Mouse (Mus musculus) thymus, adult 2 months (tissue): Measurements from ENCODE around the gene Pfkfb3.

Source experiments
- CTCF ChIP-seq: fragments of 200-500 bp; IDR thresholded peaks from 2 replicates; pipeline ENCODE4 v1.5.1; 2012; ENCODE audit warnings: mild to moderate bottlenecking, control low read depth, low read length, moderate library complexity, borderline replicate concordance; ENCODE audit not compliant: control insufficient read depth, poor library complexity, insufficient read depth; ENCODE audit errors: extremely low read depth
- POLR2A ChIP-seq: fragments of 200-500 bp; IDR thresholded peaks from 2 replicates; pipeline ENCODE4 v1.6.1; 2012; ENCODE audit warnings: mild to moderate bottlenecking, low read length, control low read depth, moderate library complexity; ENCODE audit not compliant: control insufficient read depth, poor library complexity, insufficient read depth; ENCODE audit errors: extremely low read depth

- TF ChIP-seq POLR2A (no peak), CTCF (no peak)
Measured at GRCm38 (mm10) chr2:11447865-11448264, 106.0 kb downstream of the Pfkfb3 start.
